Mouse (Mus musculus) 416B (cell line): ENCODE measurements around the gene Dpy19l1.

ENCODE experiments used
- DNase-seq: peaks from one replicate; pipeline ENCODE4 v3.0.0; 2011; ENCODE audit warnings: low read depth

Gene Dpy19l1

GRCm38 (mm10) chr9:24470166-24470565 is 32.8 kb downstream of the Dpy19l1 start:
- DNase-seq = no peak

GRCm38 (mm10) chr9:24467186-24467585 is 35.8 kb downstream of the Dpy19l1 start:
- no peak for DNase-seq

DNA sequence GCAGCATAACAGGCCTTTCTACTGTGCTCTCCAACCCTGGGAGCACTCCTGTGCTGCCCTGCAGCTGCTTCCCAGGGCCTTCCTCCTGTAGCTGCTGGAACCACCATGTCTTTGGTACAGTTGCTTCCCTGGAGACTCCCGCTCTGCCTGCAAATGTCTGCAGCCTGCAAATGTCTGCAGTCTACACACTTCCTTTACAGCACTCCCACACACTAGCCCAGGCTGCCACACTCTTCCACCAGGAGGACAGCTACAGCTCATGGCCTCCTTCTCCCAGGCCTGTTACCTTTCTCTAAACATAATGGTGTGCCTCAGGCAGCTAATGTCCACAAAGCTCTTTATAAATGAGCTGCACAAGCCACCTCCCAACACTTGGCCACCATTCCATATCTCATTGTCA is 36.3 kb downstream of the Dpy19l1 start:
- no peak for DNase-seq

DNA sequence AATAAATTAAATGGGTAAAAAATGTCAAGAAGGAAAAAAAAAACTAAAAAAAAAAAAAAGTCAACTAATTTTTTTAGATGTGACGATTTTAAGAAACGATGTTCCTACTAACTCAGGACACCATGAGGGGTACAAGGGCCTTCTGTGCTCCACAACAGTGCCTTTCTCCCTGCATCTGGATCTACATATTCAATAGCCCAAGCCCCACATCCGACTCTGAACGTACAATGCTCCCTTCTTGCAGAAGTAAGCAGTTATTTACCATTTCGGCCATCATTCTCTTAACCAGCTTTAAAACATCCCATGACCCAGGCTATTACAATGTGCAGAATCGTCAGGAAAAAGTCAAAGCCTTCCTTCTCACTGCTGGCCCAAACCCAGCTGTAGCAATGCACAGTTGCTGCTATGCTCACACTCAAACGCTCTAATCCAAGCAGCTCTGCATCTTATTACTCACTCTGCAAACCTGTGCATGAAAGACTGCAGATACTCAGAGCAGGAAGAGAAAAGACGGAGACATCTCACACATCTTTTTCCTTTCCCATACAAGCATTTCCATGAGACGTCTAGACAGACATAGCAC is 41.5 kb downstream of the Dpy19l1 start:
- DNase-seq = no peak

GRCm38 (mm10) chr9:24453833-24454232 is 49.1 kb downstream of the Dpy19l1 start:
- DNase-seq = no peak

- no peak for DNase-seq
Measured at GRCm38 (mm10) chr9:24450976-24451375, 52.0 kb downstream of the Dpy19l1 start.

GRCm38 (mm10) chr9:24450524-24450923 is 52.4 kb downstream of the Dpy19l1 start:
- DNase-seq = no peak

DNA sequence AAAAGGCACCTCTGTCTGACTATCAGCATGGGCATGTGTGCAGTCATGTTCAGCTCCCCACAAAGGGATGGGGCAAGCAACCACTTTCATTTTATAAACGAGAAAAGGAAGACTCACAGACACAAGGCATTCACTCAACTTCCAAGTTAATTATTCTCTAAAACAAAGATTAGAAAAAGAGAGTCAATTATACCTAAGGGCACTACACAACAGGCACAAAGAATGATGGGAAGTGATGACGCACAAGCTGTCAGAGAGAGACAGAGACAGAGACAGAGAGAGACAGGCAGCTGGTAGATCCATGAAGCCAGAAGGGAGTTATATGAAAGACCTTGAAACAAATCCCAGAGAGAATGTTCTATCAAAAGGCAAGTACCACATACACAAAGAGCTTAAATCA is 68.0 kb downstream of the Dpy19l1 start:
- no peak for DNase-seq

- no peak for DNase-seq
Measured at GRCm38 (mm10) chr9:24429721-24430120, 73.2 kb downstream of the Dpy19l1 start.

- DNase-seq = no peak
Measured at GRCm38 (mm10) chr9:24425679-24426078, 77.3 kb downstream of the Dpy19l1 start.

- no peak for DNase-seq
Measured at GRCm38 (mm10) chr9:24423241-24423640, 79.7 kb downstream of the Dpy19l1 start.

DNA sequence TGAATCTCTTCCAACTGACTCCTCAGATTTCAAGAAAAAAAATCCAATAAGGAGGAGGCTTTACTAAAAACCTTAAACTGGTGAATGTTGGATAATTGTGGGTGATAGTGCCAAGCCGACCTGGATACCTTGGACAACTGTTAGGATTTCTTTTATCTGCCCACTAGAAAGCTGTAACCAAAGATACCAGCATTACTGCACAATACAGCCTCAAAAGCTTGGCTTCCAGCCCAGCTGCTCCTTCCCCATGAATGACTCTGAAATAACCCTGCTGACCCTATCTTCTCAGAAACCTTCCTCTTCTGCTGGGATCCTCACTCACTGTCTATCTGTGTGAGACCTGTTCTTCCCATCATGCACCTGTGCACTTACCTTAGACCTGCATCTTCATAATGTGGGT is 81.1 kb downstream of the Dpy19l1 start:
- DNase-seq = no peak

GRCm38 (mm10) chr9:24421221-24421620 is 81.7 kb downstream of the Dpy19l1 start:
- DNase-seq = no peak

DNA sequence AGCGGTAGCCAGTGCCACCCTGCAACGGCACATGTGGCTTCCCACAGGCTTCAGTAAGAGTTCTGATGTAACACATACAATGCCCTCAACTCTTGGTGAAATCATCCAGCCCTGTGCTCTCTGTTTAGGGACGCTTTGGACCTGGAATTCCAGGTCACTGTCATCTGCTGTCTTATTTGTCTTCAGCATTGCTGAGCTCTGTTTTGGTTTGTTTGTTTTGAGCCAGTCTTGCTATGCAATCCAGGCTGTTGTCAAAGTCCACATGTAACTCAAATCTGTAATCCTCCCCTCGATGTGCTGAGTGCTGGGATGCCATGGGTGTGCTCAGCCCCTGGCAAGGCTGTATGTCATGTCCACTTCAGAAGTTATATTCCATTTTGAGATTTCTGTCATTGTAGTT is 82.8 kb downstream of the Dpy19l1 start:
- DNase-seq = no peak

GRCm38 (mm10) chr9:24418281-24418680 is 84.7 kb downstream of the Dpy19l1 start:
- no peak for DNase-seq

- no peak for DNase-seq
Measured at GRCm38 (mm10) chr9:24411483-24411882, 91.5 kb downstream of the Dpy19l1 start.

GRCm38 (mm10) chr9:24410439-24410838 is 92.5 kb downstream of the Dpy19l1 start:
- DNase-seq = no peak

- DNase-seq = no peak
Measured at GRCm38 (mm10) chr9:24407992-24408391, 94.9 kb downstream of the Dpy19l1 start.

- no peak for DNase-seq
Measured at GRCm38 (mm10) chr9:24394146-24394545, 108.8 kb downstream of the Dpy19l1 start.

DNA sequence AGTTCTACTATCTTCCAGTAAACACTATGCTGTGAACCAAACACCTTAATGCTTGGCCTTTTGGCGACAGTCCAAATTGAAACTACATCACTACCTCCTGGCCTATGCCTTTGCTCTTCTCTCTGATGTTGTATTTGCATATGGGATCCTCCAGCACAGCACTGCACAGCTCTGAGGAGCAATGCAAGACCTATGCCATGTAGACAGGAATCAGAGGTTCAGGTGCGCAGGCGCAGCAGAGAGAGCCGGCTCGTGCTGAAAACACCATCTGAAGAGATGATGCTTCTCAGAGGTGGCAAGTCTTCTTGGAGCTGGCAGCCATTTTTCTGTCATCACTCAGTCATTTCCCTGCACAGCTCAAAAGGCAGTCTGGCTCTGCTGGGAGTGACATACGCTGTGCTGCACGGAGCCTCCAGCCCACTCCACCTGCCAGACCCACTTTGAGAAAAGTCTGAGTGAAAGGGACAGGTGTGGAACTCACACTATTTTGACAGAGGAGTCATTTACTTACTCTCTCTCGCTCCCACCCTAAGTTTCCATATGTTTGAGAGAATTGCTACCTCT is 112.1 kb downstream of the Dpy19l1 start:
- DNase-seq = no peak

DNA sequence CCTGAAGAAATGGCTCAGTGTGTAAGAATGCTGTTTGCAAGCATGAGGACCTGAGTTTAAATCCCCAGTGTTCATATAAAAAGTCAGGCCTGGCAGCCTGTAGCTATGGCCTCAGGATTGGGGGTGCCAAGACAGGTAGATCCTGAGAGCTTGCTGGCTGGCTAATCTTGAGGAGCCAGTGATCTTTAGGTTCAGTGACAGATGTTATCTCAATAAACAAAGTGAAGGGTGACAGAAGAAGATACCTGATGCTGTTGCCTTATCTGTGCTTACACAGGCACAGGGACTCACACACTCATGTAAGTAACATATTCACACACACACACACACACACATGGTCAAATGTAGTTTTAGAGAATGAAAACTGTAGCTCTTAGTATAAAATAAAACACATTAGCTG is 115.7 kb downstream of the Dpy19l1 start:
- no peak for DNase-seq

DNA sequence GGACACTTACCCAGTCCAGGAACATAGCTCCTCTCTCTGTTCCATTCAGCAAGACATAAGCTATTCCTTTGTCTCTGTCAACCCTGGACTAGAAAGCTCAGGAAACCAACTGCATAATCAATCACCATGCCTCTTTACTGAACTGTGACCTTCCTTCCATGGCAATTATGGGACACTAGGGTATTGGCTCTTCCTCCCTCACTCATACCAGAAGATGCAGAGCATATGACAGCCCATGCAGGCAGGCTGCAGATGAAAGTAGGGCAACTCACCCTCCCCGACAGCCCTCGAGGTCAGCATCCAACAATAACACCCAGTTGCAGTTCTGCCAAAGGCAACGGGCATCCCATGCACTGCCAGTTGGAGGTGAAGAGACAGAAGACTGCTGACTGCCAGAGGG is 123.6 kb downstream of the Dpy19l1 start:
- no peak for DNase-seq

DNA sequence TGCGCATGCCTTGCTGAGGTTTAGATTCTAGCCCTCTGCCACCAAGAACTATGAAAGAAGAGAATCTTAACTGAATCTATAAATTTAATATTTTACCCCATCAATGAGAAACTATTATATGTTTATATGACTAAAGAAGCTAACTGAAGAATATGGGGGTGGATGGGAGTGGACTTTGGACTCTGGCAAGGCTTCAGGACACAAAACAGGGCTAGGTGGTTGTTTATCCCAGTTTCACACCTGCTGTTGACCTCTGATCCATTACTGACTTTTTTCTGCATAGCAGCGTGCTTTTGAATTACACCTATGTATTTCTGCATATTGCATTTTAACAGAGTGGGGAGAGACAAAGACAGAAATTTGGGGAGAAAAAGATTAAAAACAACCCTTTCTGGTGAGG is 124.1 kb downstream of the Dpy19l1 start:
- DNase-seq = no peak
